Mouse (Mus musculus) c-Kit-positive CD71-negative TER-119-negative erythroid progenitor cells, embryonic 14.5 days (primary cell): ENCODE results near the gene Cryba2.

Source experiments
- DNase-seq: peaks from one replicate; pipeline ENCODE4 v3.0.0-alpha.2; 2013; ENCODE audit warnings: low read depth

Gene Cryba2

GRCm38 (mm10) chr1:74884196-74885141 lies 8.5 kb downstream of the Cryba2 start:
- DNase-seq: no peak

GRCm38 (mm10) chr1:74883441-74883840 lies 9.5 kb downstream of the Cryba2 start:
- DNase-seq: no peak

- DNase-seq: no peak
Observed at GRCm38 (mm10) chr1:74882828-74883227, 10.1 kb downstream of the Cryba2 start.

- no peak for DNase-seq
Observed at GRCm38 (mm10) chr1:74882055-74882734, 10.7 kb downstream of the Cryba2 start.

GRCm38 (mm10) chr1:74880785-74881360 lies 12.1 kb downstream of the Cryba2 start:
- DNase-seq: peak; percentile 55

GRCm38 (mm10) chr1:74877199-74877598 lies 15.7 kb downstream of the Cryba2 start:
- no peak for DNase-seq

GRCm38 (mm10) chr1:74872218-74872617 lies 20.7 kb downstream of the Cryba2 start:
- DNase-seq: no peak

- DNase-seq: no peak
Observed at GRCm38 (mm10) chr1:74861783-74862182, 31.2 kb downstream of the Cryba2 start.

GRCm38 (mm10) chr1:74859223-74859984 lies 33.5 kb downstream of the Cryba2 start:
- DNase-seq: no peak

- no peak for DNase-seq
Observed at GRCm38 (mm10) chr1:74858805-74859204, 34.1 kb downstream of the Cryba2 start.

GRCm38 (mm10) chr1:74858171-74858719 lies 34.7 kb downstream of the Cryba2 start:
- DNase-seq: peak; percentile 26

GRCm38 (mm10) chr1:74857677-74858076 lies 35.3 kb downstream of the Cryba2 start:
- no peak for DNase-seq

GRCm38 (mm10) chr1:74857201-74857600 lies 35.7 kb downstream of the Cryba2 start:
- DNase-seq: no peak

- no peak for DNase-seq
Observed at GRCm38 (mm10) chr1:74856791-74857190, 36.2 kb downstream of the Cryba2 start.

- no peak for DNase-seq
Observed at GRCm38 (mm10) chr1:74856439-74856720, 36.6 kb downstream of the Cryba2 start.

- DNase-seq: no peak
Observed at GRCm38 (mm10) chr1:74855651-74856438, 37.1 kb downstream of the Cryba2 start.

- DNase-seq: no peak
Observed at GRCm38 (mm10) chr1:74855156-74855555, 37.8 kb downstream of the Cryba2 start.

- peak; percentile 63 for DNase-seq
Observed at GRCm38 (mm10) chr1:74854306-74855056, 38.5 kb downstream of the Cryba2 start, which contains the start of gene Cdk5r2. Gene Cdk5r2 (plus strand): TSS chr1:74854934.

GRCm38 (mm10) chr1:74851001-74851775 lies 41.8 kb downstream of the Cryba2 start:
- DNase-seq: no peak
